Mouse (Mus musculus) mouse embryonic stem cell (cell line): ENCODE data around the gene Retnlb.
"Not testable (repeated sequence)": the region's sequence is repeated elsewhere in the genome, so short reads cannot be mapped to it uniquely, and the experiment has no call there.

Source experiments
- in situ Hi-C, 2 experiments: fragments of 300-500 bp; cut with MboI; formaldehyde crosslinking; loops; 1 replicate in 1 of 2; 3 replicates in 1 of 2; pipeline ENCODE4 v1.14.3; 2019 to 2020; ENCODE audit warnings: low sequenced_read_pairs in 2 of 2, low pct_unique_long_range_greater_than_20kb in 1 of 2, mixed read lengths in 1 of 2; ENCODE audit not compliant: unreplicated experiment in 1 of 2

The Retnlb gene

GRCm38 (mm10) chr16:48816695-48817094, at the start of gene Retnlb:
TSS of gene Retnlb (plus strand) at chr16:48816856.
- in situ Hi-C loops = no loop called here

DNA sequence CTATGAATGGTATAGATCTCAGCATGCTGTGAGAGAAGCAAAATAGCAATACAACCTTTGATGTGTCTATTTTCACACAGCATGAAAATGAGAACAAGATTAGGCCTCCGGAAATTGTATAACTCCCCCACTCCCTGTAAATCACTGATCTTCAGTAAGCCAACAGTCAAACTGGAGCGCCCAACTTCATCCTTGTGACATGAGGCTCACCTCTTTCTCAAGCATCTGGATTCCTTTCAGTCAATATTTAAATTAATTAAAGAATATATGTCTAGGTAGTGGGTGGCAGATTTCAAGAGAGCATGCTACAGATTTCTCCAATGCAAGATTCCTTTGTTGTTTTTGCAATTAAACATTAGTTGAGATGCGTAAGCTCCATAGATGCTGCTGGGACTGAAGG, 47.5 kb upstream of the Retnlb start:
- in situ Hi-C loops = no loop called here

DNA sequence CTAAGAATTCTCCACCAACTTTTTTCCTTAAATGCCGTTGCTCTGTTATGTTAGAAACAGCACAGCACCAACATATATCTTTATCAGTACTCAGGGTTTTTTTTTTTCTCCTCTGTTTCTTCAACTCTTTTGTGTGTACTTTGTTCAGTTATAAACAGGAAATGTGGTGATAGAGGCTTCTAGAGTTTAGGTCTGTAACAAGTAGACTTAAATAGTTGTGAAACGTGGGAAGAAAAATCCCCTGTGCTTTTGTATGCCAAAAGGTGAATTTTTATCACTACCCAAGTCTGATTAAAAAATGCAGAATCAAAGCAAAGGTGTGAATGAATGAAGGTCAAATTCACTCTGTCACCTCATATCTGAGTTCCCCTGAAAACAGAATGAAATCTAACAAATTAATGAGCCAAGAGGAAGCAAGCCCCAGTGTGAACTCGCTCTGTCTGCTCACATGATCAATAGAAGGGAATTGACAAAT, 44.6 kb upstream of the Retnlb start, which contains the start of gene Trat1:
Gene Trat1, minus strand, starts transcription at position 51 of the 475 bp plus-strand sequence.
- in situ Hi-C loops = no loop called here

DNA sequence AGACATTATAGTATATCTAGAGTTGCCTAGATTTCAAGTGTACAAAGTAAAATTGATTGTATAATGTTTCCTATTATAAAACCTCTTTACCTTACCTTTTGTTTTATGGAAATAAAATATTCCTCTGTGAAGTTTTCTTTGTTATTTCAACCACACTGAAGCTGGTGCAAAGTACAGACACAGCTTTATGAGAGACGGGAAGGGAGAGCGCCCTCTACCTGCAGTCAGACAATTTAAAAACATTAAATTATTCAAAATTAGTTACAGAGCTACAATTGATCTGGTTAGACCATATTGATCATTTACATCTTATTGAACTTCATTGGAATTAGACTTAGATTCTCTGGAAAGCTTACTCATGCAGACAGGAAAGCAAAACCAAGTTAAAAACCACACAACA, 39.4 kb upstream of the Retnlb start:
- in situ Hi-C loops = no loop called here

GRCm38 (mm10) chr16:48786258-48786657, 30.4 kb upstream of the Retnlb start:
- in situ Hi-C loops = no loop called here

GRCm38 (mm10) chr16:48788704-48789185, 27.9 kb upstream of the Retnlb start:
- in situ Hi-C loops = no loop called here

DNA sequence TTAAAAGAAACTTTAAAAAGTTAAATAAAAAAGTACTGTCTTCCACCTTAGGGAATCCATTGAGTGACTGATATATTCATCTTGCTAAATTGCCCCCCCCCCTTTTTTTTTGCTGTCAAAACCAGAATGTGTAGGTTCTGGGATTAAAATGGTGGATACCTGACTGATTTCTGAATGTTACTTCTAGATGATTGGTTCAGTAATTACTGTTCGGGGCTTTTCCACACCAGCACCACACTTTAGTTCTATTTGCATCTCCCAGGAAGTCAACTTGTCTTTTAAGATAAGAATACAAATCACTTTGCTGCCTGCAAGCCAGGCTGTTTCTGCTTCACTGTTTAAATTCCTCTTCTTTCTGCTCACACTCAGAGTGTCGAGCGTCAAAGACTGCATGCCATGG, 18.4 kb upstream of the Retnlb start:
- in situ Hi-C loops = no loop called here

- in situ Hi-C loops = no loop called here
These were observed 17.2 kb upstream of the Retnlb start for GRCm38 (mm10) chr16:48799470-48799869.

DNA sequence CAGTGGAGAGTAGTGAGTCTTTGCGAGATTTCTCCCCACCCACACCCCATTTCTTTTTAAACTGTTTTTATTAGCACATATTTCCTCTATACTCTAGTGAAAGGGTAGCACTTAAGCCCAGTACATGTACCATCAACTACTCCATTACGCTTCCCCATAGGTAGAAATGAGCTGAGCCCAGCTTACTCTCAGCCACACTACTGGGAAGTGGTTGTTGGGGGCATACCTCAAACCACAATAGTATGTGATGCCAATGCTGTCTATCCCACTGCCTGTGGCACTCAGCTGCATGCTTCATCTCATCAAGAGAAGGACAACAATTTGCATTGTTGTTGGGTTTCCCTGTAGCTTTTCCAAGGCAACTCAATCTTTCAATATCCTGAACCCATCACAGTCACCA, 15.8 kb upstream of the Retnlb start:
- in situ Hi-C loops = no loop called here

DNA sequence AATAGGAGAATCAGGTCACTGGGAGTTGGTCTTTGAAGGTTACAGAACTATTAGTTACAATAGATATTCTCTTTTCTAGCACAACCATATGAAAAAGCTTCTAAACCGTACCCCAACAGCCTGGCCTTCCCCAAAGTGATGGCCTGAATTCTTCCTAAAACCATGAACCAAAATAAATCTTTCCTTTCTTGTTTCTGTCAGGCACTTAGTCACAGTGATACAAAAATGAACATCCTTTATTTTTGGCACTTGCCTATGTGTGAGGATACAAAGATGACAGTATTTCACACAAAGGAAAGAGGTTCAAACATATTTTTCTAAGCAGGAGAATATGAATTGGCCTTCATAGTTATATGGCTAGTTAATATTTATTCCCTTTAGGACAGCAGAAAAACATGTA, 11.2 kb upstream of the Retnlb start:
- in situ Hi-C loops = no loop called here

GRCm38 (mm10) chr16:48806521-48806920, 10.1 kb upstream of the Retnlb start:
- in situ Hi-C loops = no loop called here

- in situ Hi-C loops = no loop called here
These were observed 7.3 kb upstream of the Retnlb start for GRCm38 (mm10) chr16:48809374-48809773.

- in situ Hi-C loops = no loop called here
These were observed 4.7 kb upstream of the Retnlb start for GRCm38 (mm10) chr16:48811881-48812436.

- in situ Hi-C loops = no loop called here
These were observed 1.9 kb downstream of the Retnlb start for GRCm38 (mm10) chr16:48818524-48818923.

GRCm38 (mm10) chr16:48826474-48826873, 9.8 kb downstream of the Retnlb start:
- in situ Hi-C loops = no loop called here

GRCm38 (mm10) chr16:48827625-48828024, 11.0 kb downstream of the Retnlb start:
- in situ Hi-C loops = no loop called here

GRCm38 (mm10) chr16:48829060-48829459, 12.4 kb downstream of the Retnlb start:
- in situ Hi-C loops = no loop called here

GRCm38 (mm10) chr16:48832055-48832454, 15.4 kb downstream of the Retnlb start:
- in situ Hi-C loops = no loop called here

DNA sequence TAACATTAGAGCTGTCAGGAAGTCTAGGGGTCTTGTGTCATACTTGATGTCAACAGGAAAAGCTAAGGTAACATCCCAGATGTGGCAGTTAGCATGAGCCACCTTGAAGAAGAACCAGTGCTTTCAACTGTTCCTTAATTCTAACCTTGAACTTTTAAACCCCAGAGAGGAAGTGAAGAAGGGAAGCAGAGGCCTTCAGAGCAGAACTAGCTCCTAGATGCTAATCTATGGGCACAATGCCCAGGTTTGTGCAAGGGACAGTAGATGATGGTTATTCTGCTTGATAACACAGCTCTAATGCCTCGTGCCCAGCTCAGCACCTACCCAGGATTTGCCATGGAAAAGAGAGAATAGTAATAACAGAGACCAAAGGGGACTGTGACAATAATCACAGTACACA, 17.0 kb downstream of the Retnlb start:
- in situ Hi-C loops = not testable (repeated sequence)

DNA sequence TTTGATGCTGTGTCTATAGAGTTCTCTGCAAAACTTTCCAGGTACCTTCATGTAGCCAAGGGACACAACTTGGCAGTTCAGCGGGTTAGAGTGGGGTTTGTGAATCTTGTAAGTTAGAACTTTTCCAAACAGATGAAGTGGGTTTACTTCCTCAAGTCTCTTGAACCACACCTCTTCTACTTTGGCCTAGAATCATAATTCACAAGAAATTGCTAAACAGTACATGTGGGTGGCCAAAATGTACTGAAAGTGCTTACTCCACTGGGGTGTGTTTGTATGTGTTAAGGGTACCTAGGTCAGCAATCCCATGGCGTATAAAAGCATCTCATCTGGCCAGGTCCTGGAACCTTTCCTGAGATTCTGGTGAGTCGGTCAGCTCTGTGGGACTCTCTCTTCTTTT, 25.6 kb downstream of the Retnlb start, which contains the start of gene Retnla:
Gene Retnla, plus strand, starts transcription at position 286 of the 400 bp plus-strand sequence.
- in situ Hi-C loops = no loop called here
